Mouse (Mus musculus) heart, embryonic 15.5 days (tissue): ENCODE measurements at regions not wholly inside any gene's neighbourhood (a gene's known extent, or its start where the extent isn't known, plus 50 kb on each side); places are given as distances from the start of the nearest gene placed in this dataset.

Source experiments
- ATAC-seq: fragments of 200-750 bp; cut with Nextera tagmentation; replicated peaks from 2 replicates; pipeline ENCODE4 v1.8.0; 2017; ENCODE audit warnings: low read depth, moderate TSS enrichment; ENCODE audit not compliant: insufficient number of reproducible peaks, insufficient read depth, low FRiP score
- H3K27ac ChIP-seq: fragments of 300-500 bp; sonication (generic); 2 replicates; pipeline ENCODE4 v1.5.1; 2015; ENCODE audit warnings: mild to moderate bottlenecking, inconsistent platforms
- H3K27me3 ChIP-seq: fragments of 300-500 bp; sonication (generic); 2 replicates; pipeline ENCODE4 v1.6.1; 2015; ENCODE audit warnings: inconsistent platforms
- H3K36me3 ChIP-seq: fragments of 300-500 bp; sonication (generic); 2 replicates; pipeline ENCODE4 v1.6.1; 2015; ENCODE audit warnings: mild to moderate bottlenecking, inconsistent platforms
- H3K4me1 ChIP-seq: fragments of 300-500 bp; sonication (generic); replicated peaks from 2 replicates; pipeline ENCODE4 v1.6.1; 2015; ENCODE audit warnings: inconsistent platforms
- H3K4me2 ChIP-seq: fragments of 300-500 bp; sonication (generic); 2 replicates; pipeline ENCODE4 v1.6.1; 2015; ENCODE audit warnings: inconsistent platforms, mild to moderate bottlenecking, moderate library complexity
- H3K4me3 ChIP-seq: fragments of 300-500 bp; sonication (generic); 2 replicates; pipeline ENCODE4 v1.5.1; 2015; ENCODE audit warnings: mild to moderate bottlenecking, inconsistent platforms
- H3K9ac ChIP-seq: fragments of 300-500 bp; sonication (generic); 2 replicates; pipeline ENCODE4 v1.6.1; 2015; ENCODE audit warnings: mild to moderate bottlenecking, inconsistent platforms
- H3K9me3 ChIP-seq: fragments of 300-500 bp; sonication (generic); replicated peaks from 2 replicates; pipeline ENCODE4 v1.6.1; 2016; ENCODE audit warnings: inconsistent platforms
- WGBS: fragments of 180-500 bp; shearing (Covaris S2); methylation state at CpG from one replicate; pipeline ENCODE4 v1.1.7; 2015; ENCODE audit warnings: mixed read lengths; 5-methylcytosine and 5-hydroxymethylcytosine counted together

DNA sequence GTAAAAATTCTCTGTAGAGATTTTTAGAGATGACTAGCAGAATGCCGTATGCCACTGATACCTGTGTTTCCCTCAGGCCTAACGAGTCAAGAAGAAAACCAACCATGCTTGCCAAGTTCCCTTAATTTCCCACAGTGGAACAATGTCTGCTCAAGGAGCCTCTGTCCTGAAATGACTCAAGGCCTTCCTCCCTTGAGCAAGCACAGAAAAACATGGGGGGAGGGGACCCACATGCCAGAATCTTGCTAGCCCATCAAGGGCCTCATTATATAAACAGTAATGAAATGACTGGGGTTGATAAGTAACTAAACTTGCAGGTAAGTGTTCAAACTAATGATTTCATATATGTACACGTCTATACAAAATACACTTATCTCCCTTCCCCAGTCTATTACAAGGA is 513.0 kb upstream of the Tbl1xr1 start:
- Histone ChIP-seq H3K36me3 (no peaks in the 10 kb centered on the region), H3K27ac (peak overlapping the region; percentile 82; the same call in 1 of the 2 replicates), H3K4me2 (no peak overlapping the region), H3K4me1 (peaks cover 21% of the 10 kb centered on the region), H3K4me3 (no peak overlapping the region), H3K9me3 (no peaks in the 10 kb centered on the region), H3K9ac (no peak overlapping the region), H3K27me3 (no peaks in the 10 kb centered on the region)
- 54% methylated on average over 3 of the region's 3 CpGs for WGBS
- no peak for ATAC-seq

DNA sequence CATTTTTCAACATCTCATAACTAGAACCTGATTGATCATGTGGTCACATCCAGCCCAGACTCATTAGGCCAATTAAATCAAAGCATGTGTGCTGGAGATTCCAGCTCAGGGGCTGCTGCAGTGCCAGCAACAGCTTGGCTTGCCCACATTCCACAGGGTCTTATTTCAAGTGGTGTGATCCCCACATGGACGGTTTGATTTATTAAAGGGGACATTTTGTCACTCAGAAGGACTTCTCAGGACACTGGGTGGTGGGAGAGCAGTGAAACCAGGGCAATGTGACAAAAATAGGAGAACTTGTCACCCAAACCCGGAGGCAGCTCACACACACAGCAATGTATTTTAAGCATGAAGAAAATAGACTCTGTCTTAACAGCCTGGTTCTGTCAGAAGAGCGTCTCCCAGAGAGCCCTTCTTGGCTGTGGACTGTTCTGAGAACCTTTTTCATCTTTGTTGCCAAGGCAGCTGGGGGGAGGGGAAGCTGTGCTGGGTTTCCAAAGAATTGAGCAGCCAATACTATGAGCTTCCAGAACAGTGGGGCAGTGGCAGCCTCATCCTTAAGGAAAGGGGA is 512.2 kb upstream of the Tbl1xr1 start:
- H3K9ac ChIP-seq, result no peak overlapping the region
- H3K4me1 ChIP-seq, result peaks cover 21% of the 10 kb centered on the region
- peak overlapping the region; percentile 23; the same call in 1 of the 2 replicates for H3K4me2 ChIP-seq
- 7% methylated on average over 3 of the region's 3 CpGs for WGBS
- no peaks in the 10 kb centered on the region for H3K9me3 ChIP-seq
- H3K27ac ChIP-seq, result peak overlapping the region; percentile 82
- ATAC-seq, result peak; percentile 74
- no peaks in the 10 kb centered on the region for H3K27me3 ChIP-seq
- H3K4me3 ChIP-seq, result no peak overlapping the region
- H3K36me3 ChIP-seq, result no peaks in the 10 kb centered on the region

DNA sequence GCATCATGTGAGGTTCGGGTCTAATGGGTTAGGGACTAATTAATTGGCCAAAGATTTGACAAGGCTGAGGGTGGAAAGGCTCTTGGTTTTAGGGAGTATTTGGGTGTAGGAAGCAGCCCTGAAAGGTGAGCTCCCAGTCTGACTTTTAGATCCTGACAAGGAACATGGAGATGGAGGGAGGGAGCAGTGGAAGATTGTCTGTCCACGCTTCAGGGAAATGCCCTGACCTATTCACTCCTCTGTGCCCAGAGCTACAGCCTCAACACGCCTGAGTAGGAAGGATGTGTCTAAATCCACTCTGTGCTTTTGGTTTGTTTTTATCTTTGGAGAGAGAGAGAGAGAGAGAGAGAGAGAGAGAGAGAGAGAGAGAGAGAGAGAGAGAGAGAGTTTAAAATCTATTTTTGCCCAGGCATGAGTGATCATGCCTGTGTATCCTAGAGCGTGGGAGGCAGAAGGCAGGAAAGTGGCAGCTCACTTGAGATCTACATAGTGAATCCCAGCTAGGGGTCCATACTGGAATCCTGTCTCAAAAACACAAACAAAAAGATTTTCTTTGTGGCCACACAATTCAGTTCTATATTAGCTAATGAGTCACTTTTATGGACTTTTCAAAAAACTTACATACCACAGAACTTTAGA is 511.5 kb upstream of the Tbl1xr1 start:
- H3K27me3 ChIP-seq, result no peaks in the 10 kb centered on the region
- H3K4me1 ChIP-seq, result peaks cover 21% of the 10 kb centered on the region
- H3K4me3 ChIP-seq, result no peak overlapping the region
- 0 out of 2 replicates have a peak, but pooled peaks have one; percentile 40 for ATAC-seq
- no peaks in the 10 kb centered on the region for H3K36me3 ChIP-seq
- no peaks in the 10 kb centered on the region for H3K9me3 ChIP-seq
- peak overlapping the region; percentile 82 for H3K27ac ChIP-seq
- WGBS, result 37% methylated on average over 4 of the region's 4 CpGs
- peak overlapping the region; percentile 23; the same call in 1 of the 2 replicates for H3K4me2 ChIP-seq
- H3K9ac ChIP-seq, result no peak overlapping the region

DNA sequence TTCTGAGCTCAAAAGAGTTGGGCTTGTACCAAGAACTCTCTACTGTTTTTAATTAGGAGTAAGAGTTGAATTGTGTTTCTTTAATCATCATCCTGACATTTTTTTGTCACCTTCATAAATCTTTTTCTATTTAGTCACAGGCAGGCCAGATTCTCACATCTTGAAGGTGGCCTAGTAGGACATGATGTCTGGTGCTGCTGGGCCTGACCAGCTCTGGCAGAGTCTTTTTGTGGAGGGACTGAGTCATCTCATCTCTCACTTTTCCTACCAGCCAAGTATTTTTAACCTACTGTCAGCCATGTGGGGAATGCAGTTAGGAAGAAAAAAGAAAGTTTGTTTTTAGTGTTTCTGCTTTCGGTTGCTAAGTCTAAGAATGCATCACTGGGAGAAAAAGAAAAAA is 506.7 kb upstream of the Tbl1xr1 start:
- Histone ChIP-seq H3K9ac (no peak overlapping the region), H3K27me3 (no peaks in the 10 kb centered on the region), H3K36me3 (no peaks in the 10 kb centered on the region), H3K4me3 (no peak overlapping the region), H3K27ac (0 out of 2 replicates have a peak overlapping the region, but pooled peaks have one; percentile 7), H3K4me1 (peaks cover 9% of the 10 kb centered on the region), H3K9me3 (no peaks in the 10 kb centered on the region), H3K4me2 (no peak overlapping the region)
- no peak for ATAC-seq
- WGBS, result 32% methylated on average over 1 of the region's 1 CpGs

DNA sequence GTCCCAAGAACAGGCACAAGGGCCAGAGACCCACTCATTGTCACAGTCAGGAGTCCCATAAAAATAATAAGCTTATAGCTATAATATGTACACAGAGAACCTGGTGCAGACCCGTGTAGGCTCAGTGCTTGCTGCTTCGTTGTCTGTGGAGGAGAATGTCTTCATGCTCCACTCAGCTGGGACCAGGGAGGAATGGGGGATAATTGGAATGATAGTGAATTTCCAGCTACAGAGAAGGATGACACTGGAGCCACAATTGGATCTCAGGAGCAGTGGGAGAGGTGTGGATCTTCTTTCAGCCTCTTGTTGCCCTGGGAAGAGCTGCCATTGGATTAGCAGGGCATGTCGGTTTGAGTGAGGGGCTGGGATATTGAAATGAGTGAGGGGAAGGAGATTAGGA is 497.8 kb upstream of the Tbl1xr1 start:
- ATAC-seq, result no peak
- H3K27ac ChIP-seq, result no peak overlapping the region
- no peak overlapping the region for H3K4me2 ChIP-seq
- H3K36me3 ChIP-seq, result no peaks in the 10 kb centered on the region
- H3K4me3 ChIP-seq, result no peak overlapping the region
- H3K9ac ChIP-seq, result no peak overlapping the region
- no peaks in the 10 kb centered on the region for H3K27me3 ChIP-seq
- 73% methylated on average over 3 of the region's 3 CpGs for WGBS
- H3K9me3 ChIP-seq, result no peaks in the 10 kb centered on the region
- H3K4me1 ChIP-seq, result no peaks in the 10 kb centered on the region

DNA sequence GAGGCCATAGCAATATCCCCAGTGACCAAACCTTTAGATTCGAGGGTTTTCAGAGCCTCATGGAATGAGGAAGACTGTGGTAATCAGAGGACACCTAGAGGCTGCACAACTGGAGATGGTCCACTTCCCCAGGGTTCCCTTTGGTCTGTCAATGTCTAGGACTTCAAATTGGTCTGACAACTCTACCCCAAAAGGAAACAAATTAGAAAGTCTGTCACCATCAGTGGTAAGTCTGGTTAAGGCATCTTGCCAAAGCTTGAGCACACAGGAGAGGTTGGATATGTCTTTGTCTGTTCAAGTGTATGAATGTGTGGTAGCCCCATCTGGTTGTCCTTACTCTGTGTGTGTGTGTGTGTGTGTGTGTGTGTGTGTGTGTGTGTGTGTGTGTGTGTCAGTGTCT is 494.3 kb upstream of the Tbl1xr1 start:
- no peak for ATAC-seq
- Histone ChIP-seq H3K9ac (no peak overlapping the region), H3K4me1 (no peaks in the 10 kb centered on the region), H3K27ac (no peak overlapping the region), H3K4me2 (no peak overlapping the region), H3K27me3 (no peaks in the 10 kb centered on the region), H3K9me3 (no peaks in the 10 kb centered on the region), H3K4me3 (no peak overlapping the region), H3K36me3 (no peaks in the 10 kb centered on the region)
- 59% methylated on average over 1 of the region's 1 CpGs for WGBS

DNA sequence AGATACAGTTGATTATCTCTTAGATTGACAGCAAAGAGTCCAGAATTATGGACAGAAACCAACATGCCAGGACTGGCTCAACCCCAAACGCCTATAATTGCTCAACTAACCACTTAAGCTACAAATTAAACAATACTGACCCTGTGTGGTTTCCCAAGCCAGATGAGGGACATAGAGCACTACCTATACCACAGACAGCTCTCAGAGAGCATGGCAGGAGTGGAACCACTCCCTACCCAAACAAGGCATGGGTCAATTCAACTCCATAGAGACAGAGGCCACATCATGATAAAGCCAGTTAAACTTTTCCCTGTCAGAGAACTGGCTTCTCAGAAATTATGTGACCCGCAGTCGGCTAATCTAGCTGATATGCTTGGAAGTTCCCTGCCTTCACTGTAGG is 490.7 kb upstream of the Tbl1xr1 start:
- no peak overlapping the region for H3K4me2 ChIP-seq
- no peaks in the 10 kb centered on the region for H3K36me3 ChIP-seq
- H3K27ac ChIP-seq, result no peak overlapping the region
- ATAC-seq, result no peak
- H3K4me3 ChIP-seq, result no peak overlapping the region
- no peaks in the 10 kb centered on the region for H3K9me3 ChIP-seq
- WGBS, result 71% methylated on average over 3 of the region's 3 CpGs
- H3K27me3 ChIP-seq, result no peaks in the 10 kb centered on the region
- no peaks in the 10 kb centered on the region for H3K4me1 ChIP-seq
- H3K9ac ChIP-seq, result no peak overlapping the region

DNA sequence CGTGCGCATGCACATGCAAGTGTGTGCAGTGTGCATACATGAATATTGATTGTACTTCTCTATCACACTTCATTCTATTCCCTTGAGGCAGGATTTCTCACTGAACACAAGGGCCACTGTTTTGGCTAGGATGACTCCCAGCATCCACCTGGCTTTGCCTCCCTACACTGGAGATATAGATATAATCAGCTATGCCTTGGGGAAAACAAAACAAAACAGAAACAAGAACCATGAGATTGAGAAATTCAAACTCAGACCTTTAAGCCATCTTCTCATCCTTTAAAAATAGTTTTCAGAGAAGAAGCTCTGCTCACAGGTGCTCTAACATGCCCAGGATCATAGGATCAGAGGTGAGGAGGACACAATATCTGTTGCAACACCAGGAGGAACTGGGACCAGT is 469.6 kb upstream of the Tbl1xr1 start:
- H3K4me3 ChIP-seq, result no peak overlapping the region
- no peak overlapping the region for H3K4me2 ChIP-seq
- no peaks in the 10 kb centered on the region for H3K4me1 ChIP-seq
- 98% methylated on average over 2 of the region's 2 CpGs for WGBS
- ATAC-seq, result no peak
- no peak overlapping the region for H3K9ac ChIP-seq
- H3K9me3 ChIP-seq, result no peaks in the 10 kb centered on the region
- no peaks in the 10 kb centered on the region for H3K36me3 ChIP-seq
- H3K27ac ChIP-seq, result no peak overlapping the region
- no peaks in the 10 kb centered on the region for H3K27me3 ChIP-seq

DNA sequence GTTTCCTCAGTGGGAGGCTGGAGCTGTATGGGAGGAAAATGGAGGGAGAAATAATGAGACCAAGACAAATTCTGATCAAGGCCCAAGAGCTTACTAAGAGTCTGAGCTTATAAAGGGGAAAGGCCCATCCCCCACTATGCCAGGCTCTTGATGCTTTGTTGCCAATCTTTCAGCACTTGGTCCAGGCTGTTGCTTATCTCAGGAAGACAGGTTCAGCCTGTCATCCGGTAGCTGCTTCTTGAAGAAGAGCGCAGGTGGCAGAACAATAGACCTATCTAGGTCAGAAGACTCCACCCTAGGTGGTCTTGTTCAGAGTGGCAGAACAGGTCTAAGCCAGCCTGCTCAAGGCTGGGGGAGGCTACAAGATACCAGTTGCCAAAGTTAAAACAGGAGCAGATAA is 466.2 kb upstream of the Tbl1xr1 start:
- WGBS, result 69% methylated on average over 2 of the region's 2 CpGs
- no peaks in the 10 kb centered on the region for H3K9me3 ChIP-seq

DNA sequence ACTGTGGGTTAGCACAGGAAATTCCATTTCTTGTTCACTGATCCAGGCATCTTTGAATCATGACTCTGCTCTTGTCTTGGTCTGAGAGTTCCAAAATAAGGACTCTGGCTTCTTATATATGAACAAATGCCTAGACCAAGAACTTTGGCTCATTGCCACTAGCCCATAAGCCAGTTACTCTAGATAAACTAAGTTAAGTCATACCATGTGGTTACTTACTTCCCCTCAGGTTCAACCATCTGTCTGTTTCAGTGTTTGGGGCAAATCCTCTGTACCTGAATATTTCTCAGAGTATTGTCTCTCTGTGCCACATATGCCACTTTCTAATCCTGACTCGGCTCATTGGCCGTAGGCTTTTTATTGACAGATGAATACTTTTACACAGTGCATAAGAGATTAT is 454.7 kb upstream of the Tbl1xr1 start:
- Histone ChIP-seq H3K9ac (no peak overlapping the region), H3K4me2 (no peak overlapping the region), H3K9me3 (no peaks in the 10 kb centered on the region), H3K36me3 (no peaks in the 10 kb centered on the region), H3K4me1 (0 out of 2 replicates have a peak, but pooled peaks cover 11% of the 10 kb centered on the region), H3K27me3 (no peaks in the 10 kb centered on the region), H3K4me3 (no peak overlapping the region), H3K27ac (no peak overlapping the region)
- ATAC-seq, result no peak
- 90% methylated on average over 2 of the region's 2 CpGs for WGBS

More for the DNA sequence above, 466.2 kb upstream of the Tbl1xr1 start:
- H3K27me3 ChIP-seq, result no peaks in the 10 kb centered on the region
- no peak overlapping the region for H3K27ac ChIP-seq
- no peak for ATAC-seq
- no peak overlapping the region for H3K4me2 ChIP-seq
- H3K4me1 ChIP-seq, result no peaks in the 10 kb centered on the region
- H3K36me3 ChIP-seq, result no peaks in the 10 kb centered on the region
- H3K9ac ChIP-seq, result no peak overlapping the region
- H3K4me3 ChIP-seq, result no peak overlapping the region

DNA sequence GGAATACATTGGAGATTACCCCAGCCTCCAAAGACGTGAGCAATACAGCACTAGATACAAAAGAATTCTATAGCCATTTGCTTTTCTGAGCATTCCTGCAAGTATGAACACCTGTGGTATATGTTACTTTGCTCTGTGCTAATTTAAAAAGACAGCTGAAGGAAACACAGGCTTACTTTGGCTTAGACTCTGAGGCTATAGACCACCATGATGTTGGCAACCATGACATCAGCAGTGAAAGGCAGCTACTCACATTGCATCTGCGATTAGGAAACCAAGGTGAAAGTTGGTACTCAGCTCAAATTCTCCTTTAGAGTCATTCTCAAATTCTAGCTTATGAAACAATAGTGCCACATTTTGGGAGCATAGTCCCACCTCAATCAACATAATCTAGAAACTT is 451.4 kb upstream of the Tbl1xr1 start:
- Histone ChIP-seq H3K4me1 (0 out of 2 replicates have a peak, but pooled peaks cover 11% of the 10 kb centered on the region), H3K36me3 (no peaks in the 10 kb centered on the region), H3K9me3 (no peaks in the 10 kb centered on the region), H3K27ac (no peak overlapping the region), H3K4me2 (no peak overlapping the region), H3K27me3 (no peaks in the 10 kb centered on the region), H3K9ac (no peak overlapping the region), H3K4me3 (no peak overlapping the region)
- ATAC-seq, result no peak
- whole genome bisulfite sequencing, result 86% methylated on average over 2 of the region's 2 CpGs

DNA sequence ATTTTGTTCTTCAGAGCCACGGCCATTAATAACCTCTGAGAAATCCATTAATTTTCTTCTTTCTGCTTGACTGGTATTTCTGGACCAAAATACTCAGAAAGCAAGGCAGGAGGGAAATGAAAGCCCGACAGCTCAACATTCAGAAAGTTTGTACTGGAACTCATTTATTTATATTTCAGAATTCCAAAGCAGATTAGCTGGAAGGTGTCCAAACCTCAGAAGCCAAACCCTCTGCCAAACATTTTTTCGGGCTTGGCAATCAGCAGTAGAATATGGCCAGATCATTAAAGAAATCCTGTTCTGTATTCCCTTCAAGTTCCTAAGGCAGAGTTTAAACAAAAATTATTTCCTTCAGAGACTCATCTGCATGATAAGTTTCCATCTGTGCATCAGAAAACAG is 450.4 kb upstream of the Tbl1xr1 start:
- no peak overlapping the region for H3K4me2 ChIP-seq
- no peak overlapping the region for H3K9ac ChIP-seq
- ATAC-seq, result no peak
- H3K9me3 ChIP-seq, result no peaks in the 10 kb centered on the region
- peak overlapping the region; percentile 41; the same call in 1 of the 2 replicates for H3K27ac ChIP-seq
- H3K4me1 ChIP-seq, result 0 out of 2 replicates have a peak, but pooled peaks cover 11% of the 10 kb centered on the region
- H3K36me3 ChIP-seq, result no peaks in the 10 kb centered on the region
- H3K4me3 ChIP-seq, result no peak overlapping the region
- no peaks in the 10 kb centered on the region for H3K27me3 ChIP-seq
- 32% methylated on average over 3 of the region's 3 CpGs for WGBS
